Mouse (Mus musculus) heart, embryonic 11.5 days (tissue): ENCODE measurements around the gene Pih1d1. TPM values are rescaled to one million over a fixed set of nuclear protein-coding genes. Genes with fewer than 3 reads are reported as not detected.
"Not testable (repeated sequence)": the region's sequence is repeated elsewhere in the genome, so short reads cannot be mapped to it uniquely, and the experiment has no call there.

ENCODE experiments used
- ATAC-seq: fragments of 200-750 bp; cut with Nextera tagmentation; replicated peaks from 2 replicates; pipeline ENCODE4 v1.8.0; 2017; ENCODE audit warnings: moderate library complexity; ENCODE audit not compliant: insufficient number of reproducible peaks, low FRiP score, low TSS enrichment
- H3K27ac ChIP-seq: fragments of 300-500 bp; sonication (generic); 2 replicates; pipeline ENCODE4 v1.5.1; 2014; ENCODE audit warnings: mild to moderate bottlenecking, low read depth, low read length
- H3K27me3 ChIP-seq: fragments of 300-500 bp; sonication (generic); 2 replicates; pipeline ENCODE4 v1.6.1; 2014; ENCODE audit warnings: mild to moderate bottlenecking, low read length, mixed read lengths; ENCODE audit not compliant: control insufficient read depth, insufficient read depth
- H3K36me3 ChIP-seq: fragments of 300-500 bp; sonication (generic); 2 replicates; pipeline ENCODE4 v1.6.1; 2014; ENCODE audit warnings: mild to moderate bottlenecking, low read length, moderate library complexity, mixed read lengths; ENCODE audit not compliant: control insufficient read depth, insufficient read depth
- H3K4me1 ChIP-seq: fragments of 300-500 bp; sonication (generic); 2 replicates; pipeline ENCODE4 v1.6.1; 2014; ENCODE audit warnings: low read length; ENCODE audit not compliant: control insufficient read depth, insufficient read depth
- H3K4me2 ChIP-seq: fragments of 300-500 bp; sonication (generic); 2 replicates; pipeline ENCODE4 v1.6.1; 2014; ENCODE audit warnings: mild to moderate bottlenecking, moderate library complexity
- H3K4me3 ChIP-seq: fragments of 300-500 bp; sonication (generic); 2 replicates; pipeline ENCODE4 v1.5.1; 2014; ENCODE audit warnings: low read depth, low read length
- H3K9ac ChIP-seq: fragments of 300-500 bp; sonication (generic); 2 replicates; pipeline ENCODE4 v1.6.1; 2014; ENCODE audit warnings: mild to moderate bottlenecking, low read depth, low read length, moderate library complexity
- H3K9me3 ChIP-seq: fragments of 300-500 bp; sonication (generic); replicated peaks from 2 replicates; pipeline ENCODE4 v1.6.1; 2016; ENCODE audit warnings: low read length; ENCODE audit not compliant: control insufficient read depth
- WGBS: fragments of 180-500 bp; shearing (Covaris S2); extraction: QIAGEN DNeasy Blood & Tissue Kit; methylation state at CpG from one replicate; pipeline ENCODE4 v1.1.7; 2014; ENCODE audit not compliant: insufficient replicate concordance; 5-methylcytosine and 5-hydroxymethylcytosine counted together
- polyA plus RNA-seq: library from polyadenylated mRNA; unstranded; fragments of >200 nt; fragmentation: Nextera tagmentation; extraction: Ambion mirVana; gene quantifications from 2 replicates; pipeline ENCODE4 v1.2.1, GENCODE M21; 2014

Pih1d1 gene
- polyA plus RNA-seq, 1 experiment from 2014 or later = 99.6 TPM

GRCm38 (mm10) chr7:45124224-45125143 is 29.6 kb upstream of the Pih1d1 start, which contains the start of gene Rps11:
TSS of gene Rps11 (minus strand) at chr7:45124439.
- Histone ChIP-seq H3K4me2 (peak within 1 kb of the TSS; percentile 87), H3K27me3 (no peaks in the 10 kb centered on the region), H3K27ac (peak within 1 kb of the TSS; percentile 89), H3K36me3 (peaks cover 45% of the 10 kb centered on the region), H3K9ac (peak within 1 kb of the TSS; percentile 85), H3K4me1 (peaks cover 30% of the 10 kb centered on the region), H3K9me3 (no peaks in the 10 kb centered on the region), H3K4me3 (peak within 1 kb of the TSS; percentile 57)
- WGBS = 1% methylated on average over 59 of the region's 59 CpGs
- ATAC-seq = peak; percentile 79

- WGBS = 25% methylated on average over 7 of the region's 7 CpGs
- Histone ChIP-seq H3K9ac (no peak overlapping the region), H3K9me3 (no peaks in the 10 kb centered on the region), H3K36me3 (peaks cover 45% of the 10 kb centered on the region), H3K27ac (0 out of 2 replicates have a peak overlapping the region, but pooled peaks have one; percentile 29), H3K4me2 (peak overlapping the region; percentile 61), H3K4me1 (peaks cover 35% of the 10 kb centered on the region), H3K4me3 (no peak overlapping the region), H3K27me3 (no peaks in the 10 kb centered on the region)
- ATAC-seq = no peak
Observed at GRCm38 (mm10) chr7:45125144-45125600, 28.9 kb upstream of the Pih1d1 start.

- not testable (repeated sequence) for H3K9me3 ChIP-seq, H3K9ac ChIP-seq, H3K27me3 ChIP-seq, ATAC-seq, H3K4me3 ChIP-seq
- Histone ChIP-seq H3K4me2 (peak overlapping the region; percentile 61), H3K4me1 (peaks cover 35% of the 10 kb centered on the region), H3K36me3 (peaks cover 45% of the 10 kb centered on the region), H3K27ac (0 out of 2 replicates have a peak overlapping the region, but pooled peaks have one; percentile 29)
- 75% methylated on average over 5 of the region's 5 CpGs for WGBS
Observed at GRCm38 (mm10) chr7:45125649-45126048, 28.5 kb upstream of the Pih1d1 start.

- WGBS = 77% methylated on average over 17 of the region's 17 CpGs
- peaks cover 39% of the 10 kb centered on the region for H3K36me3 ChIP-seq
- H3K27me3 ChIP-seq = no peaks in the 10 kb centered on the region
- H3K4me2 ChIP-seq = peak overlapping the region; percentile 96
- H3K4me3 ChIP-seq = peak overlapping the region; percentile 93
- peak overlapping the region; percentile 100 for H3K9ac ChIP-seq
- peak overlapping the region; percentile 95 for H3K27ac ChIP-seq
- H3K4me1 ChIP-seq = peaks cover 33% of the 10 kb centered on the region
- ATAC-seq = no peak
- no peaks in the 10 kb centered on the region for H3K9me3 ChIP-seq
Observed at GRCm38 (mm10) chr7:45126147-45126843, 27.8 kb upstream of the Pih1d1 start.

DNA sequence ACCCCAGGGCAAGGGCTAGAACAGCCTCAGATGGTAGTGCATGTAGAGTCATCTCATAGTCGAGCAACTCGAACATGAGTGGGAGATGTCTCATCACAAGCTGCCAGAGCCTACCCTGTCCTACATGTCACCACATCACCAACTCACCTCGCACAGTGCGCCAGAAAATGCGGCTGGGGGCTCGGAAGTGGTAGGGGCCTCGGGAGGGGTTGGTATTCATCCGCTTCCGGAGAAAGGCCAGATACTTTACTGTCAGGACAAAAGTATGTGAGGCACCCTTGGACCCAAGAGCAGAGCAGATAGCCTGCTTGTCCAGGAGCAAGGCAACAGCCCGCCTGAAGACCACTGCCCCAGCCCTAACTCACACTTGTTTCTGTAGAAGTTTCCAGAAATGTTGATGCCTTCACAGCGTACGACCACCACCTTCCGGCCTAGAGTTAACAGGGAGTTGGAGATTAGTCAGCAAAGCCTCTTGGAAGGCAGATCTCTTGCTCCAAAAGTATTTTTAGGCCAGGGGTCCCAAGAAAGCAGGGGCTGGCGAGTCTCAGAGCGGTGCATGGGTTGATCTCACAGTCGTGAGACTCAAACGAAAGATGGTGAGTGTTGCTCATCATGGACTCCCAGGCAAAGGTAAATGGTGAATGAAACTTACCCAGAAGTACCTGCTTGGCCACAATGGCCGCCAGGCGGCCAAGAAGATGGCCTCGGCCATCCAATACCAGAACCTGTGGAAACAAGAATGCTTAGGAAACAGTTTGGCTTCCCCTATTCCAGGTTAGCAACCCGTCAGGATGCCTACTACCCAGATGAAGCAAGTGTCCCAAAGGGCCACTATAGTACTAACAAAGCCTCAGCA is 27.0 kb upstream of the Pih1d1 start:
- 31% methylated on average over 21 of the region's 21 CpGs for WGBS
- H3K9me3 ChIP-seq = no peaks in the 10 kb centered on the region
- H3K27ac ChIP-seq = peak overlapping the region; percentile 95
- peak overlapping the region; percentile 93 for H3K4me3 ChIP-seq
- H3K9ac ChIP-seq = peak overlapping the region; percentile 100
- H3K27me3 ChIP-seq = no peaks in the 10 kb centered on the region
- H3K36me3 ChIP-seq = peaks cover 32% of the 10 kb centered on the region
- peak overlapping the region; percentile 96 for H3K4me2 ChIP-seq
- ATAC-seq = no peak
- peaks cover 35% of the 10 kb centered on the region for H3K4me1 ChIP-seq

DNA sequence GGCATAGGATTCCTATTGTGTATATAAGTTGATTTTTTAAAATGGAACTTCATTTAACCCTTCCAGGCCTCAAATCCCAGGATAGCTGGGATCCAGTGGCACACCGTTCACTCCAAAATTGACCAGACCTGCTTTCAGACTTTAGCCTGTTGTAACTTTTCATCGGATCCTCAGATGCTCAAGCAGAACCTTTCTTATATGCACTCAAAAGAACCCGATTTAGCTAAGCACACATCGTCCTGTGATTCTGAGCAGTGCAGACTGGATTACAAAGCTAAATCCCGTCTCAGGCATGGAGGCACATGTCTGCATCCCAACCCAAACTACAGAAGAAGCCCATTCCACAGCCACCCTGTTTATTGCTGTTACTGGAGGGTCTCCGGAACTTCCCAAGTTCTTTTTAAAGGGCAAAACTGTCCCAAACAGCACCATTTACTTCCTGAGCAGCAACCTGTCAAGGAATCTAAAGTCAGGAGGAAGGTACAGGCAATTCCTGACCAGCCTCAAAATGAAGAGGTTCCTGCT is 26.3 kb upstream of the Pih1d1 start:
- H3K9ac ChIP-seq = peak overlapping the region; percentile 100
- H3K4me1 ChIP-seq = peaks cover 30% of the 10 kb centered on the region
- peak overlapping the region; percentile 96 for H3K4me2 ChIP-seq
- H3K9me3 ChIP-seq = no peaks in the 10 kb centered on the region
- H3K36me3 ChIP-seq = peaks cover 27% of the 10 kb centered on the region
- under 1% methylated on average over 6 of the region's 6 CpGs for WGBS
- H3K27ac ChIP-seq = peak overlapping the region; percentile 95
- H3K27me3 ChIP-seq = no peaks in the 10 kb centered on the region
- H3K4me3 ChIP-seq = peak overlapping the region; percentile 93
- ATAC-seq = no peak

- WGBS = under 1% methylated on average over 48 of the region's 48 CpGs
- Histone ChIP-seq H3K27me3 (no peaks in the 10 kb centered on the region), H3K36me3 (peaks cover 24% of the 10 kb centered on the region), H3K9me3 (no peaks in the 10 kb centered on the region), H3K4me2 (peak within 1 kb of the TSS; percentile 96), H3K9ac (peak within 1 kb of the TSS; percentile 100), H3K4me1 (peaks cover 25% of the 10 kb centered on the region), H3K4me3 (peak within 1 kb of the TSS; percentile 93), H3K27ac (peak within 1 kb of the TSS; percentile 95)
- ATAC-seq = peak; percentile 91
Observed at GRCm38 (mm10) chr7:45128624-45129246, 25.4 kb upstream of the Pih1d1 start, which contains the start of gene Rpl13a. TSS of gene Rpl13a (minus strand) at chr7:45128761.
